Mouse (Mus musculus) heart, postnatal 0 days (tissue): ENCODE data around the gene Srsf4.

Source experiments
- CTCF ChIP-seq: IDR thresholded peaks from 2 replicates; pipeline ENCODE4 v1.5.1; 2016; ENCODE audit warnings: antibody characterized with exemption, control low read depth, low read depth
- EP300 ChIP-seq: IDR thresholded peaks from 2 replicates; pipeline ENCODE4 v1.6.1; 2016; ENCODE audit warnings: antibody characterized with exemption, low read depth

DNA sequence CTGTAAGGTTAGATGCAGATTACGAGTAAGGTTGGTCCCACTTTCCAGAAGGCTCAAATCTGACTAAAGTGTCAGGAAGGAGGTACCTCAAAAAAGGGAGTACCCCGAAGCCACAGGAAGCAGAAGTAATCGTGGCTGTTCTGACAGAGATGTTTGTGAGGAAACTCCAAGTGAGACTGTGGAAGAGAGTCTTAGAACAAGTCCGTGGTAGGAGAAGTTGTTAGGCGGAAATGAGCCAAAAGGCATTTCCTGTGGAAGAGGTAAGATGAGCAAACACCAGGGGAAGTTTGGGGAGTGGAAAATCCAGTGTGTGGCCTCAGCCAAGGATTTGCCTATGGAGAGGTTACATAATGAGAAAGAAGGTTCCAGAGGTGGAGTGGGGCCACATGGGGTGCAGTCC is 18.5 kb upstream of the Srsf4 start:
- TF ChIP-seq CTCF (no peak), EP300 (no peak)
